Mouse (Mus musculus): ENCODE data around the gene Lrmda. TPM values are rescaled to one million over a fixed set of nuclear protein-coding genes. Genes with fewer than 3 reads are reported as not detected.
A peak's percentile ranks its signal among the peaks of the same experiment; 100 is the strongest.

The Lrmda gene
- polyA plus RNA-seq, 1 experiment from 2014 or later, result 0.22 TPM

DNA sequence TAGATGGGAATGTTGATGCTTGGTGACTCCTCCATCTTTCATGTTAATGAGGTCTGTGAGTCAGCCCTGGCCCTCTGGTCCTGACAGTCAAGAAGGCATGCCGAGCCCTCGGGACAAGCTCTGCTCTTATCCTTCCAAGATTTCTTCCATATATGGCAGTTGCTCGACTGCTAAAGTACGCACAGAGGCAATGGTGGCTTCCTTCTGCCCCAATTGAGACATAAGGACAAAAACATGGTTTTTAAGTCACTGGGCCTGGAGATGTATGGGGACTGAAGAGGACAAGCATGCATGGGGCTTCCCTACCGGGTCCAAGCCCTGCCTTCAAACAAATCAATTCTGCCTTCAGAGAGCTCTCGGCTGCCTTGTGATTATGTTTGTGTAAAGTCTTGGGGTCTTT, 793.3 kb downstream of the Lrmda start:
- WGBS, result 11% methylated on average over 6 of the region's 6 CpGs
- H3K27ac ChIP-seq, result 0 out of 2 replicates have a peak overlapping the region, but pooled peaks have one; percentile 8
- ATAC-seq (ENCODE audit: low FRiP score), result no peak
- H3K4me1 ChIP-seq, result peaks cover 22% of the 10 kb centered on the region
- no peaks in the 10 kb centered on the region for H3K9me3 ChIP-seq
- H3K27me3 ChIP-seq, result peaks cover 62% of the 10 kb centered on the region
- H3K36me3 ChIP-seq (replicated peaks), result no peaks in the 10 kb centered on the region
- H3K4me2 ChIP-seq, result 0 out of 2 replicates have a peak overlapping the region, but pooled peaks have one; percentile 21
- no peak overlapping the region for H3K4me3 ChIP-seq (replicated peaks)
- no peak overlapping the region for H3K9ac ChIP-seq

GRCm38 (mm10) chr14:22813389-22813788, 793.9 kb downstream of the Lrmda start:
- Histone ChIP-seq H3K27ac (no peak overlapping the region), H3K9me3 (no peaks in the 10 kb centered on the region), H3K4me3 (replicated peaks) (no peak overlapping the region), H3K4me2 (peak overlapping the region; percentile 29), H3K9ac (no peak overlapping the region), H3K36me3 (replicated peaks) (no peaks in the 10 kb centered on the region), H3K4me1 (peaks cover 18% of the 10 kb centered on the region), H3K27me3 (peaks cover 62% of the 10 kb centered on the region)
- no peak for ATAC-seq (ENCODE audit: low FRiP score)
- WGBS, result 7% methylated on average over 7 of the region's 7 CpGs

DNA sequence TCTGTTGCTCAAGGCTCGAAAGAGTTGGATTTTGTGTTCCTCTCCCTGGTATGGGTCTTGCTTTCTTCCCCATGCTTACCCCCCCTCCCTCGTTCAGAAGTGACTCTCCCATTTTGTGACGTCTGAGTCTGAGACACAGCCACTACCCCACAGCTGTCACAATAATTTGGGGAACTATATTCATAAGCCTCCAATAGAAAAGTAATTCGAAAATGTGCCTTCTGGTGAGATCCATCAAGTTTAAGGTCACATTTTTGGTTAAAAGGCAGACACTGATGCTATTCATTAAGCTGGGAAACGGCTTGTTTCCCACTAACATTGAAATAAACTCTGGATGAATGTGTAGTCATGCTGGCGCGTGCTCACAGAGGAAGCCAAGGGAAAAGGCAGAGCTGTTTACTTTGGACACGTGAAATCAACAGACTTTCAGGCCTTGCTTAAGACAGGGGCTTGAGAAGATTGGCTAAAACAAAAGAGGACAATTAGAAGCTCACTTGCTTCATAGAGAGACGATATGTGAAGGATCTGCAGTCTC, 795.4 kb downstream of the Lrmda start:
- Histone ChIP-seq H3K9me3 (no peaks in the 10 kb centered on the region), H3K27ac (no peak overlapping the region), H3K27me3 (peaks cover 53% of the 10 kb centered on the region), H3K9ac (no peak overlapping the region), H3K36me3 (replicated peaks) (no peaks in the 10 kb centered on the region), H3K4me1 (peaks cover 13% of the 10 kb centered on the region), H3K4me3 (replicated peaks) (no peak overlapping the region), H3K4me2 (no peak overlapping the region)
- no peak for ATAC-seq (ENCODE audit: low FRiP score)
- 63% methylated on average over 9 of the region's 9 CpGs for WGBS

DNA sequence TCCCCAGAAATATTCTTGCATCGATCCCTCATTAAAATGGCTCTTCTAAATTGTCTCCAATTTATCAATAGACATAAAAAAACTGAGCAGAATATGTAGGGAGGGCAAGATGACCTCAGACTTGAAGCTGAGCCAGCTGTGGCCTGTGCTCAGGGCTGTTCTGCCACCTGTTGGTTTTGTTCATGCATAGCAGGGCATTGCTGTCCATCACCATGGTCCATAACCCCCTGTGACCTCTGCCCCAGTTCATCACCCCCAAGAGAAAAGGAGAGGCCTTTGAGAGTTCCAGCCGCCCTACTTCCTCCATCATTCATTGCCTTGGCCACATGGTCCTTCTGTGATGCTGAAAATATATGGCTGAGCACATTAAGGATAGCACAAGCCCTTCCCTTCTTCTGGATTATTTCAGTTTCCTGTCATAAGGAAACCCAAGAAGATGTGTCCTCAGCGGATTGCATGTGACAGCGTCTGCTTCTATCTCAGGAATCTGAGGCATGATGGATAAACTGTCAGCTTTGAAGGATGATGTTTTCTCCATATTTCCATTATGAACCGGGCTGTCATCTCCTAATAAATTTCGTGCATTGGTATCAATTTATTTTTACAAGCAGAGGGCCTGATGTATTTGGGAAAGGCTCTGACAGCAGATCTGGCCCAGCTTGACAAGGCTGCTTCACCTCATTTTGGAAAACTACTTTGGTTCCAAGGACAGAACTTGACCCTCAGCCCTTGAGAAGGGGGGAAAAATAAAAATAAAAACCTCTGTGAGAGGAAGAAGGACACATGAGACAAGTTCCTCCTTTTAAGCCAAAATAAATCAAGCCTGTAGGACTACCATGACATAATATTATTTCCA, 798.1 kb downstream of the Lrmda start:
- peaks cover 11% of the 10 kb centered on the region for H3K4me1 ChIP-seq
- 73% methylated on average over 6 of the region's 6 CpGs for WGBS
- H3K9ac ChIP-seq, result no peak overlapping the region
- ATAC-seq (ENCODE audit: low FRiP score), result no peak
- H3K9me3 ChIP-seq, result no peaks in the 10 kb centered on the region
- no peak overlapping the region for H3K27ac ChIP-seq
- H3K27me3 ChIP-seq, result peaks cover 31% of the 10 kb centered on the region
- no peaks in the 10 kb centered on the region for H3K36me3 ChIP-seq (replicated peaks)
- H3K4me3 ChIP-seq (replicated peaks), result no peak overlapping the region
- no peak overlapping the region for H3K4me2 ChIP-seq

DNA sequence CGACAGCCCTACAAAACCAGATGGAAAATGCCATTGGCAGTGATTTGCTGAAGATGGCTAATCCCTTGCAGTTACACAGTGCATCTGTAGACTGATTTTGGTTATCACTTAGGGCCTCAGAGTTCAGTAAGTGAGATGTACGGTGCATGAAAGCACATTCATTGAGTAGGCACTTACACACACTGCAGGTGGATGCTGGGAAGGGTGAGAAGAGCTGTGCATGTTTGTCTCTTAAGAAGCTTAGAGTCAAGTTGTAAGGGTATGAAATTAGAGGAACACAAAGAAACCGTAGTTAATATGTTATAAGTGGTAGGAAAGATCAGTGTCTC, 798.7 kb downstream of the Lrmda start:
- WGBS, result 58% methylated on average over 3 of the region's 3 CpGs
- H3K27me3 ChIP-seq, result peaks cover 29% of the 10 kb centered on the region
- no peak overlapping the region for H3K4me2 ChIP-seq
- no peak overlapping the region for H3K9ac ChIP-seq
- no peak for ATAC-seq (ENCODE audit: low FRiP score)
- H3K27ac ChIP-seq, result no peak overlapping the region
- H3K36me3 ChIP-seq (replicated peaks), result no peaks in the 10 kb centered on the region
- no peak overlapping the region for H3K4me3 ChIP-seq (replicated peaks)
- peaks cover 6% of the 10 kb centered on the region for H3K4me1 ChIP-seq
- H3K9me3 ChIP-seq, result no peaks in the 10 kb centered on the region

DNA sequence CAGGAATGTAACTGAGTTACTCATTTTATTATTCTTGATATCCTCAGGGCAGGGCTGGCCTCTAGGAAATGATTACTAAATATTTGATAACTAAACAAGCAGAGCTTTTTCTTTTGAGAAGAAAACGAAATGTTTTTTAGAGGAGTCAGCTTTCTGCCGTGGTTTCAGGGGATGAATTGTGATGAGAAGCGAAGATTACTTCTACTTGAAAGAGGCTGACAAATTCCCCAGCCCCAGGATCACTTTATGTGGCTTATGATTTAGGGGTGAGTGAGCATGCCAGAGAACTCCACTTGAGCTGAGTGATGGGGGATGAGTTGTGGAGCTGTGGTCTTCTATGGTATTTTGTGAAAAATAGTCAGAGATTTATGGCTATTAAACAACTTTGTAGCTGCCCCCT, 803.4 kb downstream of the Lrmda start:
- Histone ChIP-seq H3K27ac (no peak overlapping the region), H3K27me3 (no peaks in the 10 kb centered on the region), H3K36me3 (replicated peaks) (no peaks in the 10 kb centered on the region), H3K4me3 (replicated peaks) (no peak overlapping the region), H3K4me1 (no peaks in the 10 kb centered on the region), H3K9me3 (no peaks in the 10 kb centered on the region), H3K4me2 (no peak overlapping the region), H3K9ac (no peak overlapping the region)
- WGBS, result 77% methylated on average over 3 of the region's 3 CpGs
- ATAC-seq (ENCODE audit: low FRiP score), result no peak

DNA sequence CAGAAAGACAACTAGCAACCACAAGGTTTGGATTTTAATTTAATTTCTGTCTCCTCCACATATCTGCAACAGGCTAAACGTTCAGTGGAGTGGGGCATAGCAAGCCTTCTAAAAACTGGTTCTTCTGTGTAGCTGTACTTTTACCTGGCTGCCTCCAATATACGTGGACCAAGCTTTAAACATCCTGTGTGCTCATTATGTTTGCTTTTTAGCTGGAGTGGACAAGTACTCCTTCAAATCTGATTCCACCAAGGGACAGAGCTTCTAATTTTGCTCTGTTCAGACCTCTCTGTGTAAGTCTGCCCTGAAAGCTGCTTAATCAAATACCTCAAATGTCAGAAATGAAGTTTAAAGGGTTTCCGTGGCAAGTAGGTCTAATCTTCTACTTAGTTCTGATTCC, 807.3 kb downstream of the Lrmda start:
- Histone ChIP-seq H3K36me3 (replicated peaks) (no peaks in the 10 kb centered on the region), H3K27ac (no peak overlapping the region), H3K4me1 (no peaks in the 10 kb centered on the region), H3K4me2 (no peak overlapping the region), H3K4me3 (replicated peaks) (no peak overlapping the region), H3K27me3 (no peaks in the 10 kb centered on the region), H3K9ac (no peak overlapping the region), H3K9me3 (no peaks in the 10 kb centered on the region)
- 72% methylated on average over 3 of the region's 3 CpGs for WGBS
- ATAC-seq (ENCODE audit: low FRiP score), result no peak

- Histone ChIP-seq H3K9ac (no peak overlapping the region), H3K27me3 (no peaks in the 10 kb centered on the region), H3K4me3 (replicated peaks) (no peak overlapping the region), H3K4me2 (no peak overlapping the region), H3K27ac (no peak overlapping the region), H3K36me3 (replicated peaks) (no peaks in the 10 kb centered on the region), H3K4me1 (no peaks in the 10 kb centered on the region), H3K9me3 (no peaks in the 10 kb centered on the region)
- ATAC-seq (ENCODE audit: low FRiP score), result no peak
These were observed 817.5 kb downstream of the Lrmda start for GRCm38 (mm10) chr14:22837058-22837457.

DNA sequence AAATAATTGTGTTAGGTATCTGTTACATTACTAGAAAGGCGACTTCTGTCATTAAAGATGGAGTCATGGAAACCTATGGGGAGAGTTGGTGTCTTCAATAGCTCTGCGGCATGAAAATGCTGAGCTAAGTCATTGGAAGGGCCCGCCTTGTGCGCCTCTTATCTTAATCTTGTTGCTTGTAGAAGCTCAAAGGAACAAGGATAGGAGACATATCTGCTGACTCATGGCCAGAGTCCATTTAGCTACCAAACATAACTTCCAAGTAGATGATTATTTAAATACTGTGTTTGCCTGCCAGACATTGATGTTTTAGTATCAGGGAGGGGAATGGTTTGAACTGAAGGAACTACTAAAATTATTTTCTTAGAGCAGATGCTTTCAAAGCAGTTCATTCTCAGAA, 821.6 kb downstream of the Lrmda start:
- no peak overlapping the region for H3K27ac ChIP-seq
- H3K4me3 ChIP-seq (replicated peaks), result no peak overlapping the region
- no peak for ATAC-seq (ENCODE audit: low FRiP score)
- no peak overlapping the region for H3K4me2 ChIP-seq
- 93% methylated on average over 4 of the region's 4 CpGs for WGBS
- no peaks in the 10 kb centered on the region for H3K4me1 ChIP-seq
- H3K36me3 ChIP-seq (replicated peaks), result no peaks in the 10 kb centered on the region
- no peaks in the 10 kb centered on the region for H3K9me3 ChIP-seq
- H3K27me3 ChIP-seq, result no peaks in the 10 kb centered on the region
- H3K9ac ChIP-seq, result no peak overlapping the region

GRCm38 (mm10) chr14:22844006-22844405, 824.5 kb downstream of the Lrmda start:
- Histone ChIP-seq H3K4me1 (no peaks in the 10 kb centered on the region), H3K27ac (no peak overlapping the region), H3K27me3 (no peaks in the 10 kb centered on the region), H3K36me3 (replicated peaks) (no peaks in the 10 kb centered on the region), H3K9me3 (no peaks in the 10 kb centered on the region), H3K4me2 (no peak overlapping the region), H3K4me3 (replicated peaks) (no peak overlapping the region), H3K9ac (no peak overlapping the region)
- ATAC-seq (ENCODE audit: low FRiP score), result no peak

GRCm38 (mm10) chr14:22845401-22845800, 825.9 kb downstream of the Lrmda start:
- 85% methylated on average over 4 of the region's 4 CpGs for WGBS
- H3K27ac ChIP-seq, result no peak overlapping the region
- H3K9me3 ChIP-seq, result no peaks in the 10 kb centered on the region
- no peak for ATAC-seq (ENCODE audit: low FRiP score)
- no peaks in the 10 kb centered on the region for H3K4me1 ChIP-seq
- H3K36me3 ChIP-seq (replicated peaks), result no peaks in the 10 kb centered on the region
- H3K4me3 ChIP-seq (replicated peaks), result no peak overlapping the region
- no peak overlapping the region for H3K4me2 ChIP-seq
- no peak overlapping the region for H3K9ac ChIP-seq
- H3K27me3 ChIP-seq, result no peaks in the 10 kb centered on the region

- Histone ChIP-seq H3K9me3 (no peaks in the 10 kb centered on the region), H3K36me3 (replicated peaks) (no peaks in the 10 kb centered on the region), H3K4me2 (no peak overlapping the region), H3K9ac (no peak overlapping the region), H3K27me3 (no peaks in the 10 kb centered on the region), H3K4me1 (no peaks in the 10 kb centered on the region), H3K27ac (no peak overlapping the region), H3K4me3 (replicated peaks) (no peak overlapping the region)
- no peak for ATAC-seq (ENCODE audit: low FRiP score)
- WGBS, result 87% methylated on average over 5 of the region's 5 CpGs
These were observed 827.7 kb downstream of the Lrmda start for GRCm38 (mm10) chr14:22847011-22847786.
